Mouse (Mus musculus) spleen, adult 18-20 months (tissue): Measurements from ENCODE around the gene Clk1.
A peak's percentile ranks its signal among the peaks of the same experiment; 100 is the strongest.

Experiments used
- DNase-seq, 2 experiments: peaks; one replicate each; pipeline ENCODE4 v3.0.0; 2022; ENCODE audit warnings: mixed read lengths in 2 of 2

Clk1 gene

GRCm38 (mm10) chr1:58423371-58424248, at the start of gene Clk1:
TSS of gene Clk1 (minus strand) at chr1:58424066.
- DNase-seq: peak; percentile 93 to 99

- no peak for DNase-seq
These were observed 41.7 kb upstream of the Clk1 start for GRCm38 (mm10) chr1:58465561-58465960.

DNA sequence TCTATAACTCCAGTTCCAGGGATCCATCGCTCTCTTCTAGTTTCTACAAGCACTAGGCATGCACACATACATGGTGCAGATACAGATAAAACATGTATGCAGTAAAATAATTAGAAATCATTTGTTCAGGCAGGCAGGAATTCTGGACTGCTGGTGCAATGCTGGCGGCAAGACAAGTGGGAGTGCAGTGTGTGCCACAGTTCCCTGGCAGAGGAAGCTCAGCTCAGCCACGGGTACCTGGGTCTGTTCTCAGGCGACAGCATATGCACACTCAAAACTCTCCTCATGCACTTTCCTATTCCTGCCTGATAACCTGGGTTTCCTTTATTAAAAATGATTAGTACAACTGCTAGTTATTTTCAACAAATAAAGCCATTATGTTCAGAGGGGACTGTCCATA, 41.2 kb upstream of the Clk1 start:
- DNase-seq: no peak

DNA sequence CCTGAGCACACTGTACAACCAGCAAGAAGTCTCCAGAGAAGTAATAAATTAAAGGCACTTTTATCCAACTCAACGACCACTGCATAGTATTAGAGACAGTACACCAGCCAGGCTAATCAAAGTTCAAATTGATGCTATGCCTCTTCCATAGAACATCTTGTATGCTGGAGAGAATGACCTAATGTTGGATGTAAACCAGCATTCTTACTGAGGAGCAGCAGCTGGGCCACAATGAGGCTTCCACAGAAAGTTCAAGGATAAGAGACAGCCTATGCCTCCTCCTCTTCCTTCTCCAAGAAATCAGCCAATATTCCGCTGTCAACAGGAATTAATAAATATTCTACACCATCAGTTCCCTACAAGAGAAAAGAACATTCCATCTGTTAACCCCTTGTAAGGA, 40.1 kb upstream of the Clk1 start:
- no peak for DNase-seq

GRCm38 (mm10) chr1:58460566-58460965, 36.7 kb upstream of the Clk1 start:
- no peak for DNase-seq

- no peak for DNase-seq
These were observed 35.0 kb upstream of the Clk1 start for GRCm38 (mm10) chr1:58458867-58459266.

- DNase-seq: no peak
These were observed 34.3 kb upstream of the Clk1 start for GRCm38 (mm10) chr1:58458175-58458574.

- peak in 1 of 2 experiments; percentile 9 for DNase-seq
These were observed 30.4 kb upstream of the Clk1 start for GRCm38 (mm10) chr1:58454316-58454715.

DNA sequence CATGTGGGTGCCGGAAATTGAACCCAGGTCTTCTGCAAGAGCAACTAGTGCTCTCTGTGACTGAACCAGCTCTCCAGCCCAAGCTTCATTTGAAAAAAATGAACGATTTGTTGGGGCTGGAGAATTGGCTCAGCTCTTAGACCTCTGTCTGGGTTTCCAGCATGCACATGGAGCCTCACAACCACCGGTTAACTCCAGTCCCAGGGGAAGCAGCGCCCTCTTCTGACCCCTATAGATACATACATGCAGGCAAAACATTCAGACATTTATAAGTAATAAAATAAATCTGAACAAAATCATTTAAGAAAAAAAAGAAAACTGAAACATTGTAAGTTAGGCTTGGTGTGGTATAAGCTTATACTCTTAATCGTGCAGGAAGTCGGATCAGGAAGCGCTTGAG, 24.5 kb upstream of the Clk1 start:
- no peak for DNase-seq

DNA sequence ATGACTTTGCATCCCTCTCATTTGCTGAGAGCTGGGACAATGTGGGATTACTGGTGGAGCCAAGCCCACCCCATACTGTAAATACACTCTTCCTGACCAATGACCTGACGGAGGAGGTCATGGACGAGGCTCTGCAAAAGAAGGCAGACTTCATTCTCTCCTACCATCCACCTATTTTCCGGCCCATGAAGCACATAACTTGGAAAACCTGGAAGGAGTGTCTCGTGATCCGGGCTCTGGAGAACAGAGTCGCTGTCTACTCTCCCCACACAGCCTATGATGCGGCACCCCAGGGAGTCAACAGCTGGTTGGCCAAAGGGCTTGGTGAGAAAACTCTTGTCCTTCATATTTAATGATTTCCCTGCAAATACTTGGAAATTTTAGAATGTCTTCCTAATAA, 23.9 kb upstream of the Clk1 start:
- no peak for DNase-seq

GRCm38 (mm10) chr1:58445861-58446260, 22.0 kb upstream of the Clk1 start:
- no peak for DNase-seq

GRCm38 (mm10) chr1:58445143-58445722, 21.4 kb upstream of the Clk1 start, which contains the start of the genes Nif3l1 and Ppil3:
TSS of gene Nif3l1 (plus strand) at chr1:58445151.
TSS of gene Ppil3 (minus strand) at chr1:58445486.
- DNase-seq: peak; percentile 59 to 67

DNA sequence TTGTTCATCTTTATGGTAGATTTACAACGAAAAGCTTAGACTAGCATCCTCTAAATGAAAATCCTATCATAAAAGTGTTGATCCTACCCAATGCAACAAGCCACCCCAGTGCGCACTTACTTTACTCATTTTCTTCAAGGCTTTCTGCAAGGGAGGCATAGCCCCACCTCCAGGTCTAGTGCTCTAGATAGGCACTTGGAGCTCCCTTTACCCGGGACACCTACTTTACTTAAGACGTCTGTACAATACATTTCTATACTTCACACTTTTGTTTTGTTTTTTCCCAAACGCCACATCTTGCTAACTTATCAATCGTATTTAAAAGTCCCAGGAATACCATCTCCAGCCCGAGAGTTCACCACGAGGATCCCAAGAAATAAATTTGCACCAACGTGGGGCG, 20.8 kb upstream of the Clk1 start:
- DNase-seq: peak in 1 of 2 experiments; percentile 12

DNA sequence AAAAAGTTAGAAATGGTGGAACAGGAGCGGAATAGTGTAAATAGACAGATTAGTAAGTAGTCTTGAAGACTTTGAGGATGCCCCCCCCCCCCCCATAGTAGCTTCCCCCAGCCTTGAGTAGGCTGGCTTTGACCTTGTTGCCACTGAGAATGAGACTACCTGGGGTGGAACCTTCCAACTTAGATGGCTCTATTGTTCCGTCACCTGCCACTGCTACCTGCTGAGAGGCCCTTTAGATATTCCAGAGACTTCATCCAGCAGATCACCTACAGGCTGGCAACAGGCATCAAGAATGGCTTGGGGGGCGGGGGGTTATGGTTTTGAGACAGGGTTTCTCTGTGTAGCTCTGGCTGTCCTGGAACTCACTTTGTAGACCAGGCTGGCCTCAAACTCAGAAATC, 685 bp upstream of the Clk1 start:
- no peak for DNase-seq

GRCm38 (mm10) chr1:58422879-58423278, 987 bp downstream of the Clk1 start:
- DNase-seq: peak in 1 of 2 experiments; percentile 26

DNA sequence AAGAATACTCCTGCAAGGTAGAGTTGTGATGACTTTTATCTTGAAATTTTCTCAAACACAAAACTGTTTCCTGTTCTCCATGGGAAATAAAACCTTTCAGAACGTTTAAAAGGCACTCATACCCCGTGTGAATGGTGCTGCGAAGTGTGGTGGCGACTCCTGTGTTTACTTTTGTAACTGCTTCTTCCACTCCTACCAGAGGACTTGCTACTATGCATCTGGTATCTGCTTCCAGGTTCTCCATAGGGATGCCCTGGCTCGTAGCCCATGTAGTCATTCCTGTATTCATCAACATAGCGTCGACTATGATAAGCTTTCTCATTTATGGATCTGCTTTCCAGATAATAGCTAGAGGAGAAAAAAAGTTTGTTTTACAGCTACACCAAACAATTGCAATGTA, 2.9 kb downstream of the Clk1 start:
- DNase-seq: no peak

DNA sequence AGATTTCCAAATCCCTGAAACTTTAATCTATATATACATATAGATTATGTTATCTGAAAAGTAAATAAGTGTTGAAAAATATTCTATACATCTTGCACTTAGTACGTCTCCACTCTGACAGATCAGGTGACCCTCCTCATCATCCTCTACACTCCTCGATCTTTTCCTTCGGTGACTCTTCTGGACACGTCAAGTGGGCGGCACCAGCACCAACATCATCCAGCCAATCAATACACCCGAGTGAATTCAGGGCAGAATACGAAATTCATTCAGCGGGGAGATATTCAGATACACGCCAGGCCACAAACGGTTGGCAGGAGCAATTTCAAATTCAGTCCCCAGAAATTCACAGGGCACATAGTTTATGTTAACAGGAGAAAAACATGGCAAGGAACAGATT, 3.8 kb downstream of the Clk1 start:
- DNase-seq: no peak

DNA sequence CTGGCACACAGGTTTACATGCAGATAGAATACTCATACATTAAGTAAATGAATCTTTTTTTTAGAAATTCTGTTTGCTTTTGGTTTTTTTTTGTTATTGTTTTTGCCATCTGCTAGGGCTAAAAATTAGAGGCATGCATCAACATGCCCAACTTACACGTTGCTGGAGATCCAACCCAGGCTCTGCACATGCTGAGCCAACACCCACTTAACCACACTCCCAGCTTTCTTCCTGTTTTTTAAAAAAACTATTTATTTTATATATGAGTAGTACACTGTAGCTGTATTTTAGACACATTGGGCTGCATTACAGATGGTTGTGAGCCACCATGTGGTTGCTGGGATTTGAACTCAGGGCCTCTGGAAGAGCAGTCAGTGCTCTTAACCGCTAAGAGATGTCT, 7.8 kb downstream of the Clk1 start:
- DNase-seq: no peak

- DNase-seq: no peak
These were observed 8.4 kb downstream of the Clk1 start for GRCm38 (mm10) chr1:58415442-58415841.

GRCm38 (mm10) chr1:58410776-58411175, 13.1 kb downstream of the Clk1 start:
- no peak for DNase-seq

DNA sequence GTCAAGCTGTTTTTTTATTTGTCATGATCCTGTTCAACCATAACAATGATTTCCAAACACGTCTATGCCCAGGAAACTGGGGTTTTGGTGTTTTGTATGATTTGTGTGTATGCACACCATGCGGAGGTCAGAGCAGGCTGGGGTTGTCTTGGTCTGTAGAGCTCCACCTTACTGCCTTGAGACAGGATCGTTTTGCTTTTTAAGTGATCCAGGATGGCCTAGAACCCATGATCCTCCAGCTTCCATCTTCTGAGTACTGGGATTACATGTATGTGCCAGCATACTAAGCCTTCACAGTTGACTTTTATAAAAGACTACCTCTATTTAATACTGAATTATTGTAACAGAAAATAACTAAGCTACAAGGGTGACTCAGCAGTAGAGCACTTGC, 13.7 kb downstream of the Clk1 start:
- no peak for DNase-seq

DNA sequence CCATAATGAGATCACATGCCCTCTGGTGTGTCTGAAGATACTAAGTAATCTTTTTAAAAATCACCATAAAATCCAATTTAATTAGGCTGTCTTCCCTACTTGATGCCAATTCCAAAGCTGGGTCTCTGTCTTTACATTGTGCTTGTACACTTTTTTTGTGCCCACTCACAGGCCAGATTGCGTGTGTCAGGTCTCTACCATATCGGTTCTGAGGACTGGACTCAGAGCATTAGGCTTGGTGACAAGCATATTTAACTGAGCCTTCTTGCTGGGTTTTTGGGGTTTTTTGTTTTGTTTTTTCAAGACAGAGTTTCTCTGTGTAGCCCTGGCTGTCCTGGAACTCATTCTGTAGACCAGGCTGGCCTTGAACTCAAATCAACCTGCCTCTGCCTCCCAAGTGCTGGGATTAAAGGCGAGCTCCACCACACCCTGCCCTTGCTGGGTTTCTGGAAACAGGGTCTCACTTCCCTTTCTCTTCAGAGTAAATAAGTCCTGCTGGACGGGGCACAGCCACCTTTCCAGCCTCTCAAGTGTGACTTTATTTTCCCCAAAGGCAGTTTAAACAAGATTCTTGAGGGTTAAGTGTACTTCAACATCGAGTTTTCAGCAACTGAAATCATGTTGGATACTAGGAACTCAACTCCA, 14.2 kb downstream of the Clk1 start:
- no peak for DNase-seq

DNA sequence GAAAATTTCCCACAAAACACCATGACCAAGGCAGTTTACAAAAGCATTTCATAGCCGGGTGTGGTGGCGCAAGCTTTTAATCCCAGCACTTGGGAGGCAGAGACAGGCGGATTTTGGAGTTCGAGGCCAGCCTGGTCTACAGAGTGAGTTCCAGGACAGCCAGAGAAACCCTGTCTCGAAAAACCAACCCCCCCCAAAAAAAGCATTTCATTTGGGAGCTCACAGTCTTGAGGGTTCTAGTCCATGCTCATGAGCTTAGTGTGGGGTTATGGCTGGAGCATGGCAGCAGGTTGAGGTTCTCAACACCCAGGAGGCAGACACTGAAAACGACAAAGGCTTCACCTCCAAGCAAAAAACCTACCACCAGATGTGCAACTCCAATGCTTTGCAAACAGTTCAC, 15.7 kb downstream of the Clk1 start:
- no peak for DNase-seq

DNA sequence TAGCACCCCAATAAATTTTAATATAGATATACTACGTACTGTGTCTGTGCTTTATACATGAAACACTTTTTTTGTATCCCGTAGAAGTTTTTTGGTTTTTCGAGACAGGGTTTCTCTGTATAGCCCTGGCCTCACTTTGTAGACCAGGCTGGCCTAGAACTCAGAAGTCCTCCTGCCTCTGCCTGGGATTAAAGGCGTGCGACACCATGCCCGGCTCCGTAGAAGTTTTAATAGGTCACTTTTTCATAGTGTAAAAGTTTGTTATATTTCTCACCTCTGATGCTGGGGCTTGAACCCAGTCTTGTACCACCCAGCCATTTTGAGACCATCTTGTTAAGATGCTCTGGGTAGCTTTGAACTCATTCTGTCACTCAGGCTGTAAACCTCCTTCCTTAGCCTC, 16.5 kb downstream of the Clk1 start:
- no peak for DNase-seq
